Mouse (Mus musculus) CH12.LX (cell line): ENCODE measurements around the gene Plrg1. TPM values are rescaled to one million over a fixed set of nuclear protein-coding genes. Genes with fewer than 3 reads are reported as not detected.

Experiments
- DNase-seq: peaks from one replicate; pipeline ENCODE4 v3.0.0-alpha.2; 2013; ENCODE audit errors: extremely low read depth
- H3K27ac ChIP-seq: 2 replicates; pipeline ENCODE4 v1.5.1; 2012; ENCODE audit warnings: low read depth, mild to moderate bottlenecking, control low read depth, moderate library complexity; ENCODE audit not compliant: insufficient read depth
- H3K27me3 ChIP-seq: replicated peaks from 2 replicates; pipeline ENCODE3; 2012; ENCODE audit warnings: inconsistent platforms
- H3K36me3 ChIP-seq, 2 experiments: replicated peaks in 1 of 2; 2 replicates each; pipeline versions ENCODE3 to v1.6.1; 2012; ENCODE audit warnings: inconsistent platforms in 1 of 2, low read length in 1 of 2, mild to moderate bottlenecking in 1 of 2, mixed read lengths in 1 of 2, moderate library complexity in 1 of 2; ENCODE audit not compliant: control insufficient read depth in 1 of 2, insufficient read depth in 1 of 2
- H3K4me1 ChIP-seq, 2 experiments: 2 replicates each; pipeline ENCODE4 v1.6.1; 2012; ENCODE audit warnings: inconsistent platforms in 1 of 2, moderate library complexity in 1 of 2; ENCODE audit not compliant: insufficient read depth in 2 of 2, control insufficient read depth in 1 of 2
- H3K4me2 ChIP-seq: 2 replicates; pipeline ENCODE4 v1.6.1; 2012; ENCODE audit warnings: low read depth, mild to moderate bottlenecking, control low read depth; ENCODE audit not compliant: poor library complexity, insufficient read depth, severe bottlenecking
- H3K4me3 ChIP-seq, 3 experiments: fragments of 150-350 bp in 1 of 3; sonication (generic) in 1 of 3; replicated peaks in 1 of 3; 2 replicates each; pipeline versions ENCODE3 to v1.5.1; 2011 to 2012; ENCODE audit warnings: low read depth in 2 of 3, low read length in 2 of 3, mild to moderate bottlenecking in 2 of 3, moderate library complexity in 2 of 3, control low read depth in 1 of 3, improper control_type of control experiment in 1 of 3, inconsistent platforms in 1 of 3, mixed read lengths in 1 of 3; ENCODE audit not compliant: poor library complexity in 1 of 3
- H3K79me2 ChIP-seq: replicated peaks from 2 replicates; pipeline ENCODE4 v1.6.1; 2012; ENCODE audit warnings: mild to moderate bottlenecking, moderate library complexity; ENCODE audit not compliant: control insufficient read depth, poor library complexity, insufficient read depth, severe bottlenecking; ENCODE audit errors: extremely low read depth
- H3K9ac ChIP-seq: 2 replicates; pipeline ENCODE4 v1.6.1; 2012; ENCODE audit warnings: low read depth, mild to moderate bottlenecking, control low read depth, moderate library complexity; ENCODE audit not compliant: insufficient read depth
- H3K9me3 ChIP-seq: replicated peaks from 2 replicates; pipeline ENCODE3; 2012; ENCODE audit warnings: low read length, inconsistent platforms, mixed read lengths
- ELF1 ChIP-seq: IDR thresholded peaks from 2 replicates; pipeline ENCODE4 v1.6.1; 2014; ENCODE audit warnings: low read depth, mild to moderate bottlenecking, inconsistent platforms, low read length, improper control_type of control experiment
- EP300 ChIP-seq: IDR thresholded peaks from 2 replicates; pipeline ENCODE4 v1.6.1; 2011; ENCODE audit warnings: low read length, improper control_type of control experiment
- ETS1 ChIP-seq: conservative IDR thresholded peaks from 2 replicates; pipeline ENCODE4 v1.6.1; 2012; ENCODE audit warnings: low read depth, mild to moderate bottlenecking, inconsistent platforms, low read length, improper control_type of control experiment, moderate library complexity
- GABPA ChIP-seq: IDR thresholded peaks from 2 replicates; pipeline ENCODE4 v1.6.1; 2012; ENCODE audit warnings: low read depth, low read length, improper control_type of control experiment, inconsistent platforms; ENCODE audit not compliant: insufficient replicate concordance
- HCFC1 ChIP-seq: IDR thresholded peaks from 2 replicates; pipeline ENCODE4 v1.6.1; 2012; ENCODE audit warnings: low read depth, mild to moderate bottlenecking, inconsistent platforms, low read length, improper control_type of control experiment
- JUND ChIP-seq: conservative IDR thresholded peaks from 2 replicates; pipeline ENCODE4 v1.6.1; 2011; ENCODE audit warnings: low read depth, low read length, improper control_type of control experiment
- KAT2A ChIP-seq: IDR thresholded peaks from 2 replicates; pipeline ENCODE4 v1.6.1; 2012; ENCODE audit warnings: low read length, improper control_type of control experiment, inconsistent platforms; ENCODE audit not compliant: insufficient replicate concordance
- MAX ChIP-seq: IDR thresholded peaks from 2 replicates; pipeline ENCODE4 v1.6.1; 2011; ENCODE audit warnings: low read length, improper control_type of control experiment
- MEF2A ChIP-seq: IDR thresholded peaks from 2 replicates; pipeline ENCODE4 v1.6.1; 2014; ENCODE audit warnings: low read depth, mild to moderate bottlenecking, inconsistent platforms, low read length, improper control_type of control experiment, borderline replicate concordance
- MXI1 ChIP-seq: IDR thresholded peaks from 2 replicates; pipeline ENCODE4 v1.6.1; 2011; ENCODE audit warnings: mild to moderate bottlenecking, low read depth, low read length, improper control_type of control experiment
- MYC ChIP-seq: IDR thresholded peaks from 2 replicates; pipeline ENCODE4 v1.6.1; 2011; ENCODE audit warnings: low read depth, mild to moderate bottlenecking, improper control_type of control experiment, low read length
- NELFE ChIP-seq: IDR thresholded peaks from 2 replicates; pipeline ENCODE4 v1.6.1; 2011; ENCODE audit warnings: low read depth, low read length, improper control_type of control experiment
- NRF1 ChIP-seq: IDR thresholded peaks from 2 replicates; pipeline ENCODE4 v1.6.1; 2014; ENCODE audit warnings: low read depth, mild to moderate bottlenecking, inconsistent platforms, low read length, improper control_type of control experiment, moderate library complexity
- PAX5 ChIP-seq: IDR thresholded peaks from 2 replicates; pipeline ENCODE4 v1.6.1; 2012; ENCODE audit warnings: low read length, inconsistent platforms, mixed read lengths
- POLR2A ChIP-seq: IDR thresholded peaks from 2 replicates; pipeline ENCODE4 v1.6.1; 2011; ENCODE audit warnings: low read depth, mild to moderate bottlenecking, improper control_type of control experiment, low read length
- POLR2AphosphoS2 ChIP-seq: IDR thresholded peaks from 2 replicates; pipeline ENCODE4 v1.6.1; 2011; ENCODE audit warnings: low read depth, low read length, improper control_type of control experiment
- RAD21 ChIP-seq: IDR thresholded peaks from 2 replicates; pipeline ENCODE4 v1.6.1; 2011; ENCODE audit warnings: low read depth, mild to moderate bottlenecking, low read length, improper control_type of control experiment, moderate library complexity
- SIN3A ChIP-seq: IDR thresholded peaks from 2 replicates; pipeline ENCODE4 v1.6.1; 2012; ENCODE audit warnings: low read length, improper control_type of control experiment, inconsistent platforms
- TCF12 ChIP-seq: IDR thresholded peaks from 2 replicates; pipeline ENCODE4 v1.6.1; 2014; ENCODE audit warnings: low read depth, mild to moderate bottlenecking, inconsistent platforms, low read length, improper control_type of control experiment
- UBTF ChIP-seq: IDR thresholded peaks from 2 replicates; pipeline ENCODE4 v1.6.1; 2012; ENCODE audit warnings: low read depth, mild to moderate bottlenecking, inconsistent platforms, low read length, improper control_type of control experiment, moderate library complexity
- ZC3H11A ChIP-seq: IDR thresholded peaks from 2 replicates; pipeline ENCODE4 v1.6.1; 2012; ENCODE audit warnings: low read depth, mild to moderate bottlenecking, inconsistent platforms, low read length, improper control_type of control experiment
- ZKSCAN1 ChIP-seq: IDR thresholded peaks from 2 replicates; pipeline ENCODE4 v1.6.1; 2012; ENCODE audit warnings: low read depth, inconsistent platforms, low read length, improper control_type of control experiment, borderline replicate concordance
- ZMIZ1 ChIP-seq: IDR thresholded peaks from 2 replicates; pipeline ENCODE4 v1.6.1; 2012; ENCODE audit warnings: low read depth, mild to moderate bottlenecking, inconsistent platforms, low read length, improper control_type of control experiment
- dilution Hi-C: fragments of 300-500 bp; cut with MboI; formaldehyde crosslinking; loops from 2 replicates; pipeline ENCODE4 v1.14.3; 2020; ENCODE audit warnings: low sequenced_read_pairs; ENCODE audit not compliant: extremely low pct_unique_long_range_greater_than_20kb, extremely low pct_ligation_motif_present
- in situ Hi-C: fragments of 300-500 bp; cut with MboI; formaldehyde crosslinking; loops from 3 replicates; pipeline ENCODE4 v1.14.3; 2019; ENCODE audit warnings: low sequenced_read_pairs, low pct_ligation_motif_present, low pct_unique_long_range_greater_than_20kb, mixed read lengths
- polyA plus RNA-seq: library from polyadenylated mRNA; unstranded; fragments of >175 nt; gene quantifications from 2 replicates; pipeline ENCODE4 v1.2.1, GENCODE M21; 2012; ENCODE audit warnings: low read depth; ENCODE audit not compliant: insufficient read length
- total RNA-seq, 2 experiments: library from RNA; depleted of rRNA; stranded (reverse); fragments of 300-350 nt in 1 of 2; fragments of >200 nt in 1 of 2; gene quantifications; 2 replicates each; pipeline ENCODE4 v1.2.3; 2012 to 2014

Plrg1 gene
- total RNA-seq (2012; rRNA removed) (93.1 and 101 TPM in 2 replicates), total RNA-seq (2014; rRNA removed) (128 and 138 TPM in 2 replicates), polyA plus RNA-seq (99.9 and 108 TPM in 2 replicates)

DNA sequence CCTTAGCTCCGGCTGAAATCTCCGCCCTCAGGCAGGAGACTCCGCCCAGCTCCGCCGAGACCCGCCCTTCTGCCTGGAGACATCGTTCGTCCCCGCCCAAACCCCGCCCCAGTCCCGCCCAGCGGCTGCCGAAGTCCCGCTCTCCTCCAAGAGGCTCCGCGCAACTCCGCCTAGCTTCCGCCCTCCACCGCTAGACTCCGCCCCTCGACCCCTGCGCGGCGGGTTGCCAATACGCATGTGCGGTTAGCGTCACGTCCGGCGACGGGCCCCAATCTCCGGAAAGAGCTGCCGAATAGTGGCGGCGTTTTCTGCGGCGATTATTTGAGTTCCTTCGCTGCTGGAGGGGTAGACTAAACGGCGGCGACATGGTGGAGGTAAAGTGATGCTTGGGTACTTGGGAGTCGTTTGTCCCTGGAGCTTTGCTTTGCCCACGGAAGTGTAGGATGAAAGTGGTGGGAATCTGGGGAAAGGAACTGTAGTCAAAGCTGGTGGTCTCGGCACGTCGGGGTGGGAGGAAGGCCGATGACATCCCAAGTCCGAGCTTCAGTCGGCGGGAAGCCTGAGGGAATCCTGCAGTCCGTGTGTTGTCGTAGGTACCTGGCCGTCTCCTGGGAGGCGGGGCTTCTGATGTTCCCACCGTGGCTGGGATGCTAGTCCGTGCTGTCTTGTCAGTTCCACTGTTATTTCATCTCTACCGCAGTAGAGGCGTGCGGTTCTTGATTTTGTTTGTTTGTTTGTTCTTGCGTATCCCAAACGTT, at the start of gene Plrg1:
TSS of gene Plrg1 (plus strand) at position 242 of the 758 bp plus-strand sequence.
- Histone ChIP-seq H3K9ac (peak within 1 kb of the TSS; percentile 83), H3K4me2 (peak within 1 kb of the TSS; percentile 75; the same call in 1 of the 2 replicates), H3K27ac (peak within 1 kb of the TSS; percentile 2; the same call in 1 of the 2 replicates), H3K27me3 (no peaks in the 10 kb centered on the region), H3K4me1 (peaks cover 0 to 24% of the 10 kb centered on the region in 2 experiments; a peak in 2 of 4 replicates), H3K36me3 (peaks cover 23 to 34% of the 10 kb centered on the region in 2 experiments), H3K79me2 (peaks cover 17% of the 10 kb centered on the region), H3K9me3 (no peaks in the 10 kb centered on the region), H3K4me3 (peak within 1 kb of the TSS; percentile 94 to 95 (median 95))
- in situ Hi-C loops = loop anchor here (10.0 kb wide), 1 partner anchor 181 kb away; the partner anchor contains the start of gene Rbm46
- peak; percentile 95 for DNase-seq
- TF ChIP-seq RAD21 (no peak), KAT2A (peak; percentile 66; the same call in 1 of the 2 replicates), SIN3A (peak; percentile 80), EP300 (no peak), ETS1 (no peak), POLR2A (peak; percentile 90), JUND (no peak), NRF1 (peak; percentile 89), MEF2A (no peak), GABPA (no peak), ZC3H11A (no peak), POLR2AphosphoS2 (peak; percentile 60; the same call in 1 of the 2 replicates), MAX (no peak), MXI1 (peak; percentile 58; the same call in 1 of the 2 replicates), ZMIZ1 (0 out of 2 replicates have a peak, but pooled peaks have one; percentile 60), ZKSCAN1 (no peak), UBTF (no peak), HCFC1 (peak; percentile 80), TCF12 (peak; percentile 75), NELFE (peak; percentile 88), PAX5 (no peak), ELF1 (peak; percentile 89), MYC (no peak)
- dilution Hi-C loops = no loop called here
